Mouse (Mus musculus) heart, embryonic 11.5 days (tissue): Measurements from ENCODE around the gene Timp3. TPM values are rescaled to one million over a fixed set of nuclear protein-coding genes. Genes with fewer than 3 reads are reported as not detected.

Experiments used
- ATAC-seq: fragments of 200-750 bp; cut with Nextera tagmentation; replicated peaks from 2 replicates; pipeline ENCODE4 v1.8.0; 2017; ENCODE audit warnings: moderate library complexity; ENCODE audit not compliant: insufficient number of reproducible peaks, low FRiP score, low TSS enrichment
- H3K27ac ChIP-seq: fragments of 300-500 bp; sonication (generic); 2 replicates; pipeline ENCODE4 v1.5.1; 2014; ENCODE audit warnings: mild to moderate bottlenecking, low read depth, low read length
- H3K27me3 ChIP-seq: fragments of 300-500 bp; sonication (generic); 2 replicates; pipeline ENCODE4 v1.6.1; 2014; ENCODE audit warnings: mild to moderate bottlenecking, low read length, mixed read lengths; ENCODE audit not compliant: control insufficient read depth, insufficient read depth
- H3K36me3 ChIP-seq: fragments of 300-500 bp; sonication (generic); 2 replicates; pipeline ENCODE4 v1.6.1; 2014; ENCODE audit warnings: mild to moderate bottlenecking, low read length, moderate library complexity, mixed read lengths; ENCODE audit not compliant: control insufficient read depth, insufficient read depth
- H3K4me1 ChIP-seq: fragments of 300-500 bp; sonication (generic); 2 replicates; pipeline ENCODE4 v1.6.1; 2014; ENCODE audit warnings: low read length; ENCODE audit not compliant: control insufficient read depth, insufficient read depth
- H3K4me2 ChIP-seq: fragments of 300-500 bp; sonication (generic); 2 replicates; pipeline ENCODE4 v1.6.1; 2014; ENCODE audit warnings: mild to moderate bottlenecking, moderate library complexity
- H3K4me3 ChIP-seq: fragments of 300-500 bp; sonication (generic); 2 replicates; pipeline ENCODE4 v1.5.1; 2014; ENCODE audit warnings: low read depth, low read length
- H3K9ac ChIP-seq: fragments of 300-500 bp; sonication (generic); 2 replicates; pipeline ENCODE4 v1.6.1; 2014; ENCODE audit warnings: mild to moderate bottlenecking, low read depth, low read length, moderate library complexity
- H3K9me3 ChIP-seq: fragments of 300-500 bp; sonication (generic); replicated peaks from 2 replicates; pipeline ENCODE4 v1.6.1; 2016; ENCODE audit warnings: low read length; ENCODE audit not compliant: control insufficient read depth
- WGBS: fragments of 180-500 bp; shearing (Covaris S2); extraction: QIAGEN DNeasy Blood & Tissue Kit; methylation state at CpG from one replicate; pipeline ENCODE4 v1.1.7; 2014; ENCODE audit not compliant: insufficient replicate concordance; 5-methylcytosine and 5-hydroxymethylcytosine counted together
- polyA plus RNA-seq: library from polyadenylated mRNA; unstranded; fragments of >200 nt; fragmentation: Nextera tagmentation; extraction: Ambion mirVana; gene quantifications from 2 replicates; pipeline ENCODE4 v1.2.1, GENCODE M21; 2014

Timp3 gene
- 56.6 and 63.9 TPM in 2 replicates for polyA plus RNA-seq

GRCm38 (mm10) chr10:86300293-86301116, at the start of gene Timp3:
Timp3 (plus strand) TSS chr10:86300372.
- WGBS = under 1% methylated on average over 62 of the region's 65 CpGs
- peak within 1 kb of the TSS; percentile 91 for H3K4me2 ChIP-seq
- H3K36me3 ChIP-seq = no peaks in the 10 kb centered on the region
- peak within 1 kb of the TSS; percentile 78 for H3K4me3 ChIP-seq
- peaks cover 8% of the 10 kb centered on the region; the same call in 1 of the 2 replicates for H3K27me3 ChIP-seq
- peak; percentile 85 for ATAC-seq
- peak within 1 kb of the TSS; percentile 86 for H3K9ac ChIP-seq
- H3K27ac ChIP-seq = peak within 1 kb of the TSS; percentile 64
- no peaks in the 10 kb centered on the region for H3K9me3 ChIP-seq
- H3K4me1 ChIP-seq = peaks cover 21% of the 10 kb centered on the region; the same call in 1 of the 2 replicates

- Histone ChIP-seq H3K9me3 (no peaks in the 10 kb centered on the region), H3K4me3 (no peak overlapping the region), H3K9ac (no peak overlapping the region), H3K4me1 (0 out of 2 replicates have a peak, but pooled peaks cover 3% of the 10 kb centered on the region), H3K4me2 (no peak overlapping the region), H3K36me3 (no peaks in the 10 kb centered on the region), H3K27me3 (no peaks in the 10 kb centered on the region), H3K27ac (no peak overlapping the region)
- WGBS = 49% methylated on average over 4 of the region's 4 CpGs
- ATAC-seq = no peak
Measured at GRCm38 (mm10) chr10:86256221-86256620, 44.0 kb upstream of the Timp3 start.

- Histone ChIP-seq H3K27me3 (no peaks in the 10 kb centered on the region), H3K4me3 (no peak overlapping the region), H3K4me2 (no peak overlapping the region), H3K4me1 (0 out of 2 replicates have a peak, but pooled peaks cover 3% of the 10 kb centered on the region), H3K9me3 (no peaks in the 10 kb centered on the region), H3K27ac (no peak overlapping the region), H3K9ac (no peak overlapping the region), H3K36me3 (no peaks in the 10 kb centered on the region)
- no peak for ATAC-seq
- WGBS = 72% methylated on average over 3 of the region's 3 CpGs
Measured at GRCm38 (mm10) chr10:86257045-86257444, 43.1 kb upstream of the Timp3 start.

GRCm38 (mm10) chr10:86258046-86258445, 42.1 kb upstream of the Timp3 start:
- Histone ChIP-seq H3K4me2 (no peak overlapping the region), H3K4me1 (0 out of 2 replicates have a peak, but pooled peaks cover 2% of the 10 kb centered on the region), H3K9me3 (no peaks in the 10 kb centered on the region), H3K36me3 (no peaks in the 10 kb centered on the region), H3K9ac (no peak overlapping the region), H3K4me3 (no peak overlapping the region), H3K27ac (no peak overlapping the region), H3K27me3 (no peaks in the 10 kb centered on the region)
- no peak for ATAC-seq
- WGBS = 71% methylated on average over 4 of the region's 4 CpGs

- ATAC-seq = no peak
- H3K9me3 ChIP-seq = no peaks in the 10 kb centered on the region
Measured at GRCm38 (mm10) chr10:86258992-86259391, 41.2 kb upstream of the Timp3 start.

GRCm38 (mm10) chr10:86261725-86262124, 38.4 kb upstream of the Timp3 start:
- Histone ChIP-seq H3K4me2 (no peak overlapping the region), H3K4me3 (no peak overlapping the region), H3K36me3 (no peaks in the 10 kb centered on the region), H3K27me3 (no peaks in the 10 kb centered on the region), H3K4me1 (no peaks in the 10 kb centered on the region), H3K9me3 (no peaks in the 10 kb centered on the region), H3K27ac (no peak overlapping the region), H3K9ac (no peak overlapping the region)
- WGBS = 84% methylated on average over 2 of the region's 2 CpGs
- no peak for ATAC-seq

More at GRCm38 (mm10) chr10:86258992-86259391, 41.2 kb upstream of the Timp3 start:
- Histone ChIP-seq H3K4me2 (no peak overlapping the region), H3K27me3 (no peaks in the 10 kb centered on the region), H3K4me1 (no peaks in the 10 kb centered on the region), H3K4me3 (no peak overlapping the region), H3K27ac (no peak overlapping the region), H3K36me3 (no peaks in the 10 kb centered on the region), H3K9ac (no peak overlapping the region)
- WGBS = 72% methylated on average over 3 of the region's 3 CpGs

GRCm38 (mm10) chr10:86264618-86265017, 35.6 kb upstream of the Timp3 start:
- no peak overlapping the region for H3K4me3 ChIP-seq
- no peaks in the 10 kb centered on the region for H3K36me3 ChIP-seq
- H3K4me1 ChIP-seq = no peaks in the 10 kb centered on the region
- H3K4me2 ChIP-seq = no peak overlapping the region
- H3K9me3 ChIP-seq = no peaks in the 10 kb centered on the region
- no peaks in the 10 kb centered on the region for H3K27me3 ChIP-seq
- ATAC-seq = no peak
- 68% methylated on average over 9 of the region's 9 CpGs for WGBS
- H3K27ac ChIP-seq = no peak overlapping the region
- H3K9ac ChIP-seq = no peak overlapping the region

GRCm38 (mm10) chr10:86270254-86270653, 29.9 kb upstream of the Timp3 start:
- WGBS = 35% methylated on average over 3 of the region's 3 CpGs
- Histone ChIP-seq H3K4me2 (no peak overlapping the region), H3K27me3 (no peaks in the 10 kb centered on the region), H3K4me1 (0 out of 2 replicates have a peak, but pooled peaks cover 4% of the 10 kb centered on the region), H3K9me3 (no peaks in the 10 kb centered on the region), H3K36me3 (no peaks in the 10 kb centered on the region), H3K27ac (no peak overlapping the region), H3K9ac (no peak overlapping the region), H3K4me3 (no peak overlapping the region)
- ATAC-seq = no peak
